Mouse (Mus musculus) hindbrain, embryonic 12.5 days (tissue): ENCODE measurements around the gene Mccc1. TPM values are rescaled to one million over a fixed set of nuclear protein-coding genes. Genes with fewer than 3 reads are reported as not detected.

ENCODE experiments used
- ATAC-seq: fragments of 200-750 bp; cut with Nextera tagmentation; 2 replicates; pipeline ENCODE4 v1.8.0; 2017; ENCODE audit warnings: moderate TSS enrichment; ENCODE audit not compliant: low FRiP score
- H3K27ac ChIP-seq: fragments of 300-500 bp; sonication (generic); 2 replicates; pipeline ENCODE4 v1.5.1; 2016; ENCODE audit warnings: mild to moderate bottlenecking
- H3K27me3 ChIP-seq: fragments of 300-500 bp; sonication (generic); 2 replicates; pipeline ENCODE4 v1.6.1; 2016; ENCODE audit warnings: mild to moderate bottlenecking
- H3K36me3 ChIP-seq: fragments of 300-500 bp; sonication (generic); 2 replicates; pipeline ENCODE4 v1.6.1; 2016; ENCODE audit warnings: mild to moderate bottlenecking
- H3K4me1 ChIP-seq: fragments of 300-500 bp; sonication (generic); 2 replicates; pipeline ENCODE4 v1.6.1; 2016
- H3K4me2 ChIP-seq: fragments of 300-500 bp; sonication (generic); replicated peaks from 2 replicates; pipeline ENCODE4 v1.6.1; 2016; ENCODE audit warnings: mild to moderate bottlenecking
- H3K4me3 ChIP-seq: fragments of 300-500 bp; sonication (generic); 2 replicates; pipeline ENCODE4 v1.5.1; 2016; ENCODE audit warnings: mild to moderate bottlenecking
- H3K9ac ChIP-seq: fragments of 300-500 bp; sonication (generic); 2 replicates; pipeline ENCODE4 v1.6.1; 2016; ENCODE audit warnings: mild to moderate bottlenecking, moderate library complexity
- H3K9me3 ChIP-seq: fragments of 300-500 bp; sonication (generic); replicated peaks from 2 replicates; pipeline ENCODE4 v1.6.1; 2016; ENCODE audit warnings: mild to moderate bottlenecking
- WGBS: fragments of 180-500 bp; shearing (Covaris S2); methylation state at CpG from one replicate; pipeline ENCODE4 v1.1.7; 2016; 5-methylcytosine and 5-hydroxymethylcytosine counted together
- polyA plus RNA-seq: library from polyadenylated mRNA; unstranded; fragments of >200 nt; fragmentation: Nextera tagmentation; extraction: Ambion mirVana; gene quantifications from 2 replicates; pipeline ENCODE4 v1.2.1, GENCODE M21; 2016

The Mccc1 gene
- polyA plus RNA-seq, 1 experiment from 2014 or later: 33.2 TPM

DNA sequence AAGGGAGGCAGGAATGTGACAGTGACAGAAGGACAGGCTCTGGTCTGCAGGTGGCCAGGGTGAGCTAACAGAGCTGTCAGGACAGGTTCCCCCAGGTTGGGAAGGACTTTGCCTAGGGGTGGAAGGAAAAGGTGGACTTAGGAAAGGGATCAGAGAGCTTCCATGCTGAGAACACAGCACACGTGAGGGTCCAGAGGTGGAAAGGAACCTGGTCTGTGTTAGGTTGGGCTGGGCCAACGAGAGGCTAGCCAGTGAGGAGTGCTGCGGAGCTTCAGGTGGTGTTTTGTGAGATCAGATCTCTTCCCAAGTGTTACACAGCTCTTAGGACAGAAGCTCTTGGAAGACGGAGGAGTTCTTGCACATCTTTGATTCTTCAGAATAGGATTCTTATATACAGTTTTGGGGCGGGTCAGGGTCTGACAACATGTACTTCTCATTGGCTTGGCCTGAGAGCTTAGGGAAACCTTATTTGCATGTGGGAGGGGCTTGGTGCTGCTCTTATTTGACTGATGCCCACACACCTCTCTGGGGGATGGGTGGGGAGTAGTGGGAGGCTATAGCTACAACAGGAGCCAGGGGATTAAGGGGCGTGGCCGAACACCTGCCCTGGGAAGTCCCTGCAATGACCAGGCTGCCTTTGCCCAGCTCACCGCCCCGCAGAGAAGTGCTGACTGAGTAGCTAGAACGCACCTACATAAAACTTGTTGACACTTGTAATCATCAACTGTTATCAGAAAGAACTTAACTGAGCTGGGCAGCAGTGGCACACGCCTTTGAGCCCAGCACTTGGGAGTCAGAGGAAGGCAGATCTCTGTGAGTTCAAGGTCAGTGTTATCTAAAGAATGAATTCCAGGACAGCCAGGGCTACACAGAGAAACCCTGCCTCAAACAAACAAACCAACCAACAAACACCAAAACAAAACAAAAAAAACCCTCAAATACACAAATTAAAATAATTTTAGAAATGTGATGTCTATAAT, 5.6 kb downstream of the Mccc1 start:
- 64% methylated on average over 11 of the region's 11 CpGs for WGBS
- Histone ChIP-seq H3K4me3 (no peak overlapping the region), H3K4me1 (peaks cover 7% of the 10 kb centered on the region; the same call in 1 of the 2 replicates), H3K9me3 (no peaks in the 10 kb centered on the region), H3K4me2 (no peak overlapping the region), H3K27ac (no peak overlapping the region), H3K9ac (no peak overlapping the region), H3K36me3 (peaks cover 23% of the 10 kb centered on the region), H3K27me3 (no peaks in the 10 kb centered on the region)
- ATAC-seq: no peak

DNA sequence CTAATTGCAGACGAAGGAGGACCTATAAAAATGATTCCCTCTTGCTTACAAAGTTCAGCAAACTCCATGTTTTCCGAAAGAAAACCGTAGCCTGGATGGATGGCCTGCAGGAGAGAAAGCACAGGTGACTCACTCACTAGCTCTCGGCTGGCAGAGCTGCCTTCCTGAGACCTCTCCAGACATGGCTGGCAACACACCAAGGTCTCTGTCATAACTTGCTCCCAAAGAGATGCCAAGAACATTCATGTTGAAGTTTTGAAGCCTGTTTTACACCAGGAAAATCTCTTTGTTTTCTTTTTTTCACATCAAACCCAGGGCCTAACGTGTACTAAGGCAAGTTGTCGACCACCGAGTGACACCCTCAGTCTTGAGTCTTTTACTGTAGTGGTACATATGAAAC, 9.8 kb downstream of the Mccc1 start:
- no peak overlapping the region for H3K9ac ChIP-seq
- 96% methylated on average over 7 of the region's 7 CpGs for WGBS
- H3K4me2 ChIP-seq: no peak overlapping the region
- H3K4me1 ChIP-seq: no peaks in the 10 kb centered on the region
- H3K27ac ChIP-seq: no peak overlapping the region
- ATAC-seq: no peak
- no peaks in the 10 kb centered on the region for H3K27me3 ChIP-seq
- peaks cover 61% of the 10 kb centered on the region for H3K36me3 ChIP-seq
- no peak overlapping the region for H3K4me3 ChIP-seq
- H3K9me3 ChIP-seq: no peaks in the 10 kb centered on the region

DNA sequence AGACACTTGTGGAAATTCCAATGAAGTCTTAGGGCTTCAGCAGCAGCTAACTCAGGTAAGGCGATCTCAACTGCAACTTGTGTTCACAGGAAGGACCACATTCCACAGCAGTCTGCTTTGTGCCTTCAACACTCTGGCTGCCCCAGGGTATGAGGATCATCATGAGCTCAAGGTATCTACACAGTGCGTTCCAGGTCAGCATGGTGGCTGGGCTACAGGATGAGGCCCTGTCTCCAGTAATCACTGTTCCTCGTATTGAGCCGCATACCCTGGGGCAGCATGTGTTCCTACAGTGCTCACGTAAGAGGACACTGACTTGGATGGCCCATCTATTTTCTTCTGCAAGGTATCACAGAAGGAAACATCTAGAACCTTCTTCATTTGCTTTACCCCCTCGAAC, 12.4 kb downstream of the Mccc1 start:
- Histone ChIP-seq H3K9ac (no peak overlapping the region), H3K4me2 (no peak overlapping the region), H3K9me3 (no peaks in the 10 kb centered on the region), H3K27me3 (no peaks in the 10 kb centered on the region), H3K4me1 (no peaks in the 10 kb centered on the region), H3K36me3 (peaks cover 62% of the 10 kb centered on the region), H3K27ac (no peak overlapping the region), H3K4me3 (no peak overlapping the region)
- ATAC-seq: no peak
- WGBS: 93% methylated on average over 6 of the region's 6 CpGs

DNA sequence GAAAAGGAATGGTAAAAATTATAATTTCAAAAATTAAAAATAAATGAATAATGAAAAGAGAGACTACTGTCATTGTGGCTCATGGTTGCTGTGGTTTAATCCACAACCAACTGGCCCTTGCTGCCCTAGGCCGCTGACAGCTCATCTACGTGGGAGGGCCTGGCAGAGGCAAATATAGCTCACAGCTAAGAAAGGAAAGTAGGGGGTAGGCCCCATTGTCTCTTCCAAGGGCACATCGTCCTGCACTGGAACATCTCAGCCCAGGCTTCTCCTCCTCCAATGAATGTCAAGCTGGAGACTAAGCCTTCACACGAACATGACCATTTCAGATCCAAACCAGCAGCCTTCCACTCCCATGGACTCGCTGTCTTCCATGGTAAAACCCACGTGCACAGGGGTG, 14.2 kb downstream of the Mccc1 start:
- Histone ChIP-seq H3K9ac (no peak overlapping the region), H3K27ac (no peak overlapping the region), H3K36me3 (peaks cover 72% of the 10 kb centered on the region), H3K27me3 (no peaks in the 10 kb centered on the region), H3K4me2 (no peak overlapping the region), H3K9me3 (no peaks in the 10 kb centered on the region), H3K4me3 (no peak overlapping the region), H3K4me1 (no peaks in the 10 kb centered on the region)
- no peak for ATAC-seq
- WGBS: 92% methylated on average over 6 of the region's 6 CpGs

DNA sequence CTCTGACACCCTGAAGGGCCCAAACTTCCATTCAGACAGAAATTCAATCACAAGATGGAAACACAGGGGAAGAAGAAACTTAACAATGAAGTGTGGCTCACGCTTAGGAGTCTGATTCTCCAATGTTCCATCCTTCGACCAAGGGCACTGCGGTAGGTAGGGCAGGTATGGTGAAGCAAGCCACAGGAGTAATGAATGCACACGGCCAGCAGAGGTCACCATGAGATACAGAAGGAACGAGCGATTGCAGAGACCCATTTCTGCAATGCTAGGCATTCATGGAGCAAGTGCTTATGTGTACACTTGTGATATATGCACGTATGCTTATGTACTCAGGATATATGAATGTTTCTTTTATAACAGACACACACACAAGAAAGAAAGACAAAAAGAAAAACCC, 26.9 kb downstream of the Mccc1 start:
- Histone ChIP-seq H3K4me3 (no peak overlapping the region), H3K27me3 (no peaks in the 10 kb centered on the region), H3K27ac (no peak overlapping the region), H3K36me3 (peaks cover 56% of the 10 kb centered on the region), H3K9ac (no peak overlapping the region), H3K4me2 (no peak overlapping the region), H3K9me3 (no peaks in the 10 kb centered on the region), H3K4me1 (no peaks in the 10 kb centered on the region)
- no peak for ATAC-seq
- 75% methylated on average over 7 of the region's 7 CpGs for WGBS

DNA sequence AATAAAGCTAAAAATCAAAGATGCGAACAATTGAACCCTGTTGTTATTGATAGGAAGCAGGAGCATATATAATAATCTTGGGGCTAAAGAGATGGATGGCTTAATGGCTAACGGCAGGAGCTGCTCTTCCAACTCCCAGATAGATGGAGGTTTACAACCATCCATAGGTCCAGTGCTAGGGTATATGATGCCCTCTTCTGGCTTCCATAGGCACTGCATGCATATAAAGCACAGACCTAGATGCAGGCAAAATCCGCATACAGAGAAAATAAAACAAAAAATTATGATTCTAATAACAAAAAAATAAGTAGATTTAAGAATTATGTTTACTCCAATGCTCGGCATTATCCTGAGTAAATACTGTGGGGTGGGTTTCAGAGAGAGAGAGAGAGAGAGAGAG, 27.5 kb downstream of the Mccc1 start:
- ATAC-seq: no peak
- H3K9me3 ChIP-seq: no peaks in the 10 kb centered on the region
- H3K4me1 ChIP-seq: no peaks in the 10 kb centered on the region
- no peak overlapping the region for H3K4me2 ChIP-seq
- no peaks in the 10 kb centered on the region for H3K27me3 ChIP-seq
- no peak overlapping the region for H3K9ac ChIP-seq
- no peak overlapping the region for H3K4me3 ChIP-seq
- peaks cover 52% of the 10 kb centered on the region for H3K36me3 ChIP-seq
- 81% methylated on average over 4 of the region's 4 CpGs for WGBS
- H3K27ac ChIP-seq: no peak overlapping the region

DNA sequence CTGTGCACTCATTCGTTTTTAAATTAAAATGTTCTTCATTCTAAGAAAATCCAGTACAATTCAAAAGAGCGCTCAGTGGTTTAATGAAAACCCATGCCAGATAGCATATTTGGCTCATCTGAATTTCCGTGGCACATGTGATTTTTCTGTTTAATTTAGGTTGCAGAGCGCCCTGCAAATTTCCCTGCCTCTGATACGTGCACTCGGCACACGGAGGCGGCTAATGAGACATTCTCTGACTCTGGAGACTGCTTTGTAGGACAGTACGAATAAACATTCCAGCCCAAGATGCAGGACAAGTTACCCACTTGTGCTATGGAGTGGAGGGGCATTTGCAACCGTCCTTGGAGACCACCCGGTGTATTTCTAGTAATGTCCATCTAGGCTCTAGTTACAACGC, 29.3 kb downstream of the Mccc1 start:
- Histone ChIP-seq H3K27me3 (no peaks in the 10 kb centered on the region), H3K9me3 (no peaks in the 10 kb centered on the region), H3K4me2 (no peak overlapping the region), H3K27ac (no peak overlapping the region), H3K36me3 (peaks cover 54% of the 10 kb centered on the region), H3K4me1 (no peaks in the 10 kb centered on the region), H3K4me3 (no peak overlapping the region), H3K9ac (no peak overlapping the region)
- 94% methylated on average over 12 of the region's 12 CpGs for WGBS
- no peak for ATAC-seq

DNA sequence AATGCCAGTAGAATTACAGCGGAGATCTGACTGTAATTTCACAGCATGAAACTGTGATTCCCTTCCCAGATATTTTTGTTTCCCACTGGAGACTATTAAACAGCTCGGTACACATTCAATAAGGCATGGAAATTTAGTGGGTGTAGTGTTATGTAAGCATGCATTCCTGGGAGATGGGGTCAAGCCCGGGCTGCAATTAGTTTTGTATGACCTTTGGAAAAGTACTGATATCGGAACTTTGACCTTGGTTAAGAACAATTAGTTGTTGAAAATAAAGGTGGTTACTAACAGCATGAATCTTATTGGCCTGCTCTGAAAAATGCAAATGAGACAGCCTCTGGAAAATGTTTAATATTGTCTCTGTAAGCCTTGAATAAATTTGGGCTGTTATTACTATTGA, 30.0 kb downstream of the Mccc1 start:
- no peak overlapping the region for H3K9ac ChIP-seq
- no peaks in the 10 kb centered on the region for H3K9me3 ChIP-seq
- H3K4me1 ChIP-seq: no peaks in the 10 kb centered on the region
- no peak overlapping the region for H3K4me2 ChIP-seq
- WGBS: 91% methylated on average over 4 of the region's 4 CpGs
- no peak overlapping the region for H3K27ac ChIP-seq
- H3K4me3 ChIP-seq: no peak overlapping the region
- H3K27me3 ChIP-seq: no peaks in the 10 kb centered on the region
- ATAC-seq: no peak
- H3K36me3 ChIP-seq: peaks cover 49% of the 10 kb centered on the region

DNA sequence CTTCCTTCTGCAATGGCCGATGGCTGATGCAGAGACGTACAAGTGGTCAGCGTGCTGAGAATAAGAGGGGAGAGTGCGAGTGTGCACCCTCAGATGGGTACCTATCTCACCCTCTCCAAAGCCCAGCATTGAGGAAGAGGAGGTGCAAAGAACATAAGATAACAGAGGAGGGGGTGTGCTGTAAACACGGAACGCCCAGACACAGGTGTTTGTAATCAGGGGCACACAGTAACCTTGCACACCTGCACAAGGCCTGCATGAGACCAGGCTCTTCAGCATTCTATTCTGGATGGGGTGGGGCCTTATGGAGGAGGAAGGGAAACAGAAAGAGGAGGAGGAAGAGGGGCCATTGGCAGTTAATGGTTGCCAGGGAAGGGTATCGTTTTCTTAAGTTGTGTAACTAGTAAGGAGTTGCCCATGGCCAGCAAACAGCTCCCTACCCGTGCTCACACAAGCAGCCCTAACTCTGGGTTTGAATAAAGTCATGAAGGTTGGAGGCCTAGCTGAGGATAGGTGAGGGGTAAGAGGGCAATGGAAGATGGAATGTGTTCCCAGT, 33.0 kb downstream of the Mccc1 start:
- Histone ChIP-seq H3K4me2 (no peak overlapping the region), H3K9ac (no peak overlapping the region), H3K36me3 (peaks cover 45% of the 10 kb centered on the region), H3K27ac (no peak overlapping the region), H3K4me1 (no peaks in the 10 kb centered on the region), H3K4me3 (no peak overlapping the region), H3K9me3 (no peaks in the 10 kb centered on the region), H3K27me3 (no peaks in the 10 kb centered on the region)
- WGBS: 93% methylated on average over 8 of the region's 8 CpGs
- ATAC-seq: no peak

DNA sequence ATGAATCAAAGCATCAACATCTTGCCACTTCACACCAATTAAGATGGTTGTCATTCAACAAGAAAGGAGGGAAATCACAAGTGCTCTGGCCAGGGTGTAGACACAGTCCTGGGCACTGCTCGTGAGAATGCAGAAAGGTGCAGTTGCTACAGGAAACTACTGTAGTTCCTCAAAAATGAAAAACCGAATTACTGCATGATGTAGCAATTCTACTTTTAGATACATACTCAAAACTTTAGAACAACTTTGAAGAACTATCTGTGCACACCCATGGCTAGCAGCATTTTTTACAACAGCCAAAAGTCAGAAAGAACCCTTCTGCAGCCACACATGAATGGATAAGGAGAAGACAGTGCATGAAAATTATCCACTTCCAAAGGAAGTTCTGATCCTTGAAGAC, 34.0 kb downstream of the Mccc1 start:
- Histone ChIP-seq H3K4me2 (no peak overlapping the region), H3K27me3 (no peaks in the 10 kb centered on the region), H3K36me3 (peaks cover 42% of the 10 kb centered on the region), H3K9ac (no peak overlapping the region), H3K4me3 (no peak overlapping the region), H3K4me1 (no peaks in the 10 kb centered on the region), H3K27ac (no peak overlapping the region), H3K9me3 (no peaks in the 10 kb centered on the region)
- ATAC-seq: no peak
- WGBS: 85% methylated on average over 2 of the region's 2 CpGs

DNA sequence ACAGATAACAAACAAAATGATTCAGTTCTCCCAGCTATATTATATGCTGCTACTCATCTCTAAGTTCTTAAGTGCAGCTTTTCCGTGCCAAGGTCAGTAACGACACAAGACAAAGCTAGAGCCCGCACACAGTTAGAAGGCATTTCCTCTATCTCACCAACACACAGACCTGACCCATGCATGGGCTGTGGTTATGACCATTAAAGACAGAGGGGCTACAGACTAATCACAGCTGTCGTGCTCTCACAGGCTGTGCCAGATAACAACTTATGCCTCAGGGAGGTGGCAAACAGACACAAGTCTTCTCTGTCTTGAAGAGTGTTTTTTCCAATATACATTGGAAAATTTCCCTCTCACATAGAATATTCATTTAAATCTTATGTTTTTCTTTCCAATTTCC, 35.5 kb downstream of the Mccc1 start:
- Histone ChIP-seq H3K4me2 (no peak overlapping the region), H3K4me1 (no peaks in the 10 kb centered on the region), H3K9me3 (no peaks in the 10 kb centered on the region), H3K4me3 (no peak overlapping the region), H3K27ac (no peak overlapping the region), H3K36me3 (peaks cover 52% of the 10 kb centered on the region), H3K9ac (no peak overlapping the region), H3K27me3 (no peaks in the 10 kb centered on the region)
- ATAC-seq: no peak
- WGBS: 90% methylated on average over 4 of the region's 4 CpGs

DNA sequence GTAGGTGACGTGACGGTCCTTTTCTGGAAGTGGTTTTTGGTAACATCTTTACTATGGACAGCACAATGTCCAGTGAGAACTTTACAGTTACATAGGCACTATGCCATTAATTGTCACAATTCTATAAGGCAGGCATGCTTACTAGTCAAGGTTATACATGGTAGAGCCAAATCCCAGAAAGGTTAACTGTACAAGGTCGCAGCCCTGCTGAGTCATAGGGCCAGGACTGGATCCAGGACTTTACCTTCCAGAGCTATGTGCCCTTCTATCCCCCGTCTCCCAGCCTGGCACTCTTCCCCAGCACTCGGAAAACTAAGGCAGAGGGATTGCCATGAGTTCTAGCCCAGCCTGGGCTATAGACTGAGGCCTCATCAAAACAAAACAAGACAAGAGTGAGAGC, 36.6 kb downstream of the Mccc1 start:
- peaks cover 52% of the 10 kb centered on the region for H3K36me3 ChIP-seq
- no peak overlapping the region for H3K4me2 ChIP-seq
- H3K9ac ChIP-seq: no peak overlapping the region
- no peaks in the 10 kb centered on the region for H3K27me3 ChIP-seq
- H3K4me3 ChIP-seq: no peak overlapping the region
- 91% methylated on average over 5 of the region's 5 CpGs for WGBS
- H3K9me3 ChIP-seq: no peaks in the 10 kb centered on the region
- no peak for ATAC-seq
- no peaks in the 10 kb centered on the region for H3K4me1 ChIP-seq
- H3K27ac ChIP-seq: no peak overlapping the region

DNA sequence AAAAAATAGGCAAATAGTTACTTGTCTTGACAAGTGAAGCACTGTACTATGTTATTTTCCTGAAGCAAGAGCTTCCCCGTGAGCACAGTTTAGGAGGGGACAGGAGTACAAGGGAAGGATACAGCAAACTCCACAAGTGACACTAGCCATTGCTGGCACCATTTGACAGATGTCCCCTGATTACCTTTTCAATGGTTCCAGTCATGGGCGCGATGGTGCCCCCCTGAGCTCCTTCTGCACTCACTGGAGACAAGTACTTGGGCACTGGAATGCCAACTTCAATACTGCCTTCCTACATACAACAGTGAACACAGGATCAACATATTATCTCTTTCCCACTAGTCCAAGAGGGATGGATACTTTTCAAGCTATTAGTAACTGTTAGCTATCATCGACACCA, 37.1 kb downstream of the Mccc1 start:
- H3K4me1 ChIP-seq: no peaks in the 10 kb centered on the region
- no peak for ATAC-seq
- no peak overlapping the region for H3K4me2 ChIP-seq
- peaks cover 53% of the 10 kb centered on the region for H3K36me3 ChIP-seq
- no peak overlapping the region for H3K4me3 ChIP-seq
- no peaks in the 10 kb centered on the region for H3K27me3 ChIP-seq
- no peaks in the 10 kb centered on the region for H3K9me3 ChIP-seq
- WGBS: 90% methylated on average over 4 of the region's 4 CpGs
- H3K27ac ChIP-seq: no peak overlapping the region
- H3K9ac ChIP-seq: no peak overlapping the region
